Mouse (Mus musculus): ENCODE results near the gene Spats1. TPM values are rescaled to one million over a fixed set of nuclear protein-coding genes. Genes with fewer than 3 reads are reported as not detected.

Spats1 gene
- polyA plus RNA-seq, 1 experiment: 0.97 TPM

DNA sequence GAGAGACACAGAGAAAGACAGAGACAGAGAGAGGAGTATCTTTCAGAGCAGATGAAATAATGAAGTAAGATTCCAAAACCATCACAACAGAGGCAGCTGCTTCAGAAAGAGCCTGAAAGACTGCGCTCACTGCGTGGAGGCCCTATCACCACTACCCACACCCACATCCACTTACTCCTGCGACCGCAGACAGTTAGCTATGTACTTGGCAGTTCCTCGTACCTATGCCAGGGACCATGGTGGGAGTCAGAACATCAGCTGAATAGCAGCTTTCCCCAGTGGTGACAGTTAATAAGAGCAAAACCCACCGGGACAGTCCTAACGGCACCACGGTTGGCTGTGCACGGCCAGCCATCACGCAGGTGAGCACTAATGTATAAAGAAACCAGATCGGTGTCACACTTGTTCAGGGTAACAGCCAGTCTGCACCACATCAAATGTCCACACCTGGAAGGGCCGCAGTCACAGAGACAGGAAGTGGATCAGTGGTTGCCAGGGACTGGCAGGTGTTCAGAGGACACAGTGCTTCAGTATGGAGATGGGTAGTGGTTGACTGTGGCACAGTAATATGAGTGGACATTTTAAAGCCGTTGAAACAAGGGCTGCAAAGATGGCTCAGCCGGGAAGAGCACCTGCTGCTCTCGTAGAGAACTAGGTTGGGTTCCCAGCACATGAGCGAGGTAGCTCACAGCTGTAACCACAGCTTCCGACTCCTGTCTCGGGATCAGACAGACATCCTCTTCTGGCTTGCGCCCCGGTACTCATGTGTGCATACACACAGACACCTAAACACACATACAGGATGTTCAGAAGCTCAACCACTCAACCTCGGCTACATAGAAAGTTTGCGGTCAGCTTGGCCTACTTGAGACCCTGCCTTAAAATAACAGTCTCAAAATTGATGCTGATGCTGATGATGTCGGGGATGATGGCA is 13.4 kb upstream of the Spats1 start:
- TF ChIP-seq POLR2A (IDR thresholded peaks at IDR 0.05; ENCODE audit: borderline replicate concordance, extremely low read depth, insufficient read depth, insufficient read length, poor library complexity, severe bottlenecking) (no peak), CTCF (IDR thresholded peaks at IDR 0.05; ENCODE audit: borderline replicate concordance, extremely low read depth, insufficient read depth, insufficient read length) (no peak)

DNA sequence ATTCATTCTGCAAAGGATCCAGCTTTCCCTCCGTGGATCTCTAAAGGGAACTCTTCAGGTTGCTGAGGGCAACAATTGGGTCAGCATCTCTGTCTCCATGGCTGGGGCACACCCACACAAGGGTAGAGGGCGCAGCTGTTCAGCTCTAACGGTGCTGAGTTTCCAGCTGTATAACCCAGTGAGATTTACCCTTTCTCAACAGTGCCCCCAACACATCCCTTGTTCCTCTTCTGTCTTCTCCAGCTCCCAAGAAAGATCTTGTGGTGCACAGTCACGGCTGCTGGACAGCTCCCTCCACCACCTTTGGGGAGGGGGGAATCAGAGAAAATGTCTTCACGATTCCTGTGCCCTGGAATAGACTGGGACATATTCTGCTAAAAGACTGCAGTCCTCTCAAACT is 12.0 kb upstream of the Spats1 start:
- TF ChIP-seq CTCF (IDR thresholded peaks at IDR 0.05; ENCODE audit: borderline replicate concordance, extremely low read depth, insufficient read depth, insufficient read length): no peak
- no peak for TF ChIP-seq POLR2A (IDR thresholded peaks at IDR 0.05; ENCODE audit: borderline replicate concordance, extremely low read depth, insufficient read depth, insufficient read length, poor library complexity, severe bottlenecking)
- DNase-seq (ENCODE audit: low read depth): no peak

More for the DNA sequence above, 13.4 kb upstream of the Spats1 start:
- no peak for DNase-seq (ENCODE audit: low read depth)

DNA sequence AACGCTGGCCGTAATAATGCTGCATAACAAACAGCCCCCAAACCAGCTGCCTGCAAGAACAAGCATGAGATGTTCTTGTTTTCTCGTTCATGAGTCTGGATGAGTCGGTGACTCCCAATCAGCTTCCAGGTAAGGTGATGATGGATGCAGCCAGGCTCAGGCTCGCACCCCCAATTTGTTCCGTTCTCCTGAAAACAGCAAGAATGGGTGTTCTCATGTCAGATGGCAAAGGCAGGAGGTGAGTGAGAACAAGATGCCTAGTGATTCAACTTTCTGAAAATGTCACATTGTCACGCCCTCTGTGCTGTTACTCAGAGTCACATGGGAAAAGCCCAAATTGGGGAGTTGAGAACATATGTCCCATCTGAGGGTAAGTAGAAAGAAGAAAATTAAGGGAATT is 10.4 kb upstream of the Spats1 start:
- no peak for TF ChIP-seq POLR2A (IDR thresholded peaks at IDR 0.05; ENCODE audit: borderline replicate concordance, extremely low read depth, insufficient read depth, insufficient read length, poor library complexity, severe bottlenecking)
- TF ChIP-seq CTCF (IDR thresholded peaks at IDR 0.05; ENCODE audit: borderline replicate concordance, extremely low read depth, insufficient read depth, insufficient read length): no peak
- no peak for DNase-seq (ENCODE audit: low read depth)

DNA sequence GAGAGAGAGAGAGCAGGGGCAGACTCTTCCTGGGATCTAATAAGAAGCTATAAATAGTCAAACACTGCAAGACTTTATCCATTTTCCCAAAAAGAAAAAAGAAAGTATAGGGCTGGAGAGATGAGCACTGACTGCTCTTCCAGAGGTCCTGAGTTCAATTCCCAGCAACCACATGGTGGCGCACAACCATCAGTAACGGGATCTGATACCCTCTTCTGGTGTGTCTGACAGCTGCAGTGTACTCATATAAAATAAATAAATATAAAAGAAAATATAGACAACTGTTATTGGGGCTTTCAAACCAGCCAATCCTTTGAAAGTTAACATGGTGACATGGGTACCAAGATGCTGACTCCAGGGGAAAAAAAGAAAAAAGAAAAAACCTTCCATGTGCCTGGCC is 5.2 kb upstream of the Spats1 start:
- TF ChIP-seq CTCF (IDR thresholded peaks at IDR 0.05; ENCODE audit: borderline replicate concordance, extremely low read depth, insufficient read depth, insufficient read length) (no peak), POLR2A (IDR thresholded peaks at IDR 0.05; ENCODE audit: borderline replicate concordance, extremely low read depth, insufficient read depth, insufficient read length, poor library complexity, severe bottlenecking) (no peak)
- no peak for DNase-seq (ENCODE audit: low read depth)

DNA sequence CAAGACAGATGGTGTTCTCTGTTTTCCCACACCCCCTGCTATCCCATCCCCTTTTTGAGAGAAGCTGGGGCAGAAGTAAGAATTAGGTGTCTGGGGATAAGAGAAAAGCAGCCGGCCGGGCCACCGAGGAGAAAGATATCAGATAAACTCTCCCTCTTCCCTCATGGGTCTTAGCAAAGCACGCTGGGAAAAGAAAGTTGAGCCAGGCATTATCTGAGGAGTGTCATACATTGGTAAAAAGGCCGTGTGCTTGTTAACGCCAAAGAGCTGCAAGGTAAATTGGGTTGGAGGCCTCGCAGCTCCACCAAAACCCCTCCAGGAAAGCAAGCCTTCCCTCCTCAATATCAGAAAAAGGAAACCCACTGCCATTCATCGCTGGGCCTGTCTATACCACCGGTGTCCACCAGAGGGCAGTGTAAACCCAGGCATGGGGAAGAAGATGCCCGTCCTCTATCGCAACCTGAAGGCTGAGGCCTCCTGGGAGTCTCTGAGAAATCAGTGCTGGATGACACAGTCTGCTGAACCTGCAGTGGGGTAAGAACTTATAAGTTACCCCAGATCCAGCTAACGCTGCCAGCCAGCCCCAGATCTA is 3.1 kb upstream of the Spats1 start:
- DNase-seq (ENCODE audit: low read depth): peak; percentile 86

DNA sequence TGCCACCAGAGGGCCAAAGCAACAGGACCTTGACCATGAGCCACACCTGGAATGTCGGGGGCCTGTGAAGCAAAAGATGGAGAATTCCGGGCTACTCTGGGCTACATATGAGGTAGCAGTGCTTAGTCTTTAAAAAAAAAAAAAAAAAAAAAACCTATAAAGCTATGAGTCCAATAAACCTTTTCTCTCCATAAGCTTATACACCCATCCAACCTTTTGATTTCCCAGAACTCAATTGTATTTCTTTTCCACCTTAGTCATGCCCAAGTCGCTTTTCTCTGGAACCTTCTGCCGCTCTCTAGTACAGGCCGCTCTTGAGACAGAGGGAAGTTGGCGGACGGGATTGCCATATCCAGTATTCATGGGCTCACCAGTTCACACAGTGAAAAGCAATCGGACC is 1.1 kb downstream of the Spats1 start:
- no peak for DNase-seq (ENCODE audit: low read depth)
- TF ChIP-seq POLR2A (IDR thresholded peaks at IDR 0.05; ENCODE audit: borderline replicate concordance, extremely low read depth, insufficient read depth, insufficient read length, poor library complexity, severe bottlenecking) (no peak), CTCF (IDR thresholded peaks at IDR 0.05; ENCODE audit: borderline replicate concordance, extremely low read depth, insufficient read depth, insufficient read length) (no peak)

More for the DNA sequence above, 3.1 kb upstream of the Spats1 start:
- TF ChIP-seq POLR2A (IDR thresholded peaks at IDR 0.05; ENCODE audit: borderline replicate concordance, extremely low read depth, insufficient read depth, insufficient read length, poor library complexity, severe bottlenecking) (no peak), CTCF (IDR thresholded peaks at IDR 0.05; ENCODE audit: borderline replicate concordance, extremely low read depth, insufficient read depth, insufficient read length) (peak; percentile 99)

DNA sequence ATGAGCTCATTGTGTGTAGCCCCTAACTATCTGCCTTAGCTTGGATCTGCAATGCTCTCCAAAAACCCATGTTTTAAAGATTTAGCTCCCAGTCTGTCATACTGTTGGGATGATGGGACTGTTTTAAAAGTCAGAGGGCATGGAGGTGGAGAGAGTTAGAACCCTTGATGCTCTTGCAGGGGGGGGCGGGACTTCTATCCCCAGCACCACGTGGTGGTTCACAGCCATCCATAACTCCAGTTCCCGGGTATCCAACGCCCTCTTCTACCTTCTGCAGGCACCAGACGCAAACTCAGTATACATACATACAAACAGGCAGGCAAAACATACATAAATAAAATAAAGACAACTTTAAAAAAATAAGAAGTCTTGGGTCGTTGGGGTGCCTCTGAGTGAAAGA is 1.5 kb downstream of the Spats1 start:
- TF ChIP-seq POLR2A (IDR thresholded peaks at IDR 0.05; ENCODE audit: borderline replicate concordance, extremely low read depth, insufficient read depth, insufficient read length, poor library complexity, severe bottlenecking): no peak
- no peak for TF ChIP-seq CTCF (IDR thresholded peaks at IDR 0.05; ENCODE audit: borderline replicate concordance, extremely low read depth, insufficient read depth, insufficient read length)
- DNase-seq (ENCODE audit: low read depth): no peak

DNA sequence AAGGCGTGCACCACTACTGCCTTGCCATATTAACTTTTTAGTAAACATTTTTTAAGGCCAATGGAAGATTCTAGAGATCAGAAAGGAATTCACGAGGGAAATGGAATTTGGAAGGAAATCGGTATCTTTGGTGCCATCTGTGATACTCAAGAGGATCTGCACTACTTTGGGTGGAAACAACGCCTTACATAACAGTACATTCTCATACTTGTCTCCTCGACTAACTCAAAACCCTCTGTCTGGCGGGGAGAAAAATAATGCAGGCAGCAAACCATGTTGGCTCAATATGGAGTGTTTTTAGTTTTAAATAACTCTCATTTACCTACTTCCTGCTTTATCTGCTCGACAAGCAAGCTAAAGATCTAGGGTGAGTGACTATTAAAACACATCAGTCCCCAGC is 4.5 kb downstream of the Spats1 start:
- DNase-seq (ENCODE audit: low read depth): no peak
- TF ChIP-seq CTCF (IDR thresholded peaks at IDR 0.05; ENCODE audit: borderline replicate concordance, extremely low read depth, insufficient read depth, insufficient read length): no peak
- TF ChIP-seq POLR2A (IDR thresholded peaks at IDR 0.05; ENCODE audit: borderline replicate concordance, extremely low read depth, insufficient read depth, insufficient read length, poor library complexity, severe bottlenecking): no peak

DNA sequence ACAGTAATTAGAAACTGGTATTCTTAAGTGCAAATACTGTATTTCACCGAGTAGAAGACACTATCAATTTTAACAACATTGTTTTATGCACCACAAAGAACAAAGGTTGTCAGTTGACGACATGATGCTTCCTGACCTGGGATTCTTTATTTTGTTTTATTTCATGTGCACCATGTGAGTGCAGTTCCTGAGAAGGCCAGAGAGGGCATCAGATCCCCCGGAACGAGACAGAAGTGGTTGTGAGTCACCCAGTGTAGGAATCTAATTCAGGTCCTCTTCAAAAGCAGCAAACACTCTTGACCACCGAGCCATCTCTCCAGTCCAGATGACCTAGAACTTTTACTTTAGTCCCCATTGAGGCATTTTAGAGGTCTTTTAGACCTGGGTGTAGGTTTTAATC is 6.9 kb downstream of the Spats1 start:
- TF ChIP-seq POLR2A (IDR thresholded peaks at IDR 0.05; ENCODE audit: borderline replicate concordance, extremely low read depth, insufficient read depth, insufficient read length, poor library complexity, severe bottlenecking) (no peak), CTCF (IDR thresholded peaks at IDR 0.05; ENCODE audit: borderline replicate concordance, extremely low read depth, insufficient read depth, insufficient read length) (peak; percentile 13; the same call in 1 of the 2 replicates)
- DNase-seq (ENCODE audit: low read depth): no peak

DNA sequence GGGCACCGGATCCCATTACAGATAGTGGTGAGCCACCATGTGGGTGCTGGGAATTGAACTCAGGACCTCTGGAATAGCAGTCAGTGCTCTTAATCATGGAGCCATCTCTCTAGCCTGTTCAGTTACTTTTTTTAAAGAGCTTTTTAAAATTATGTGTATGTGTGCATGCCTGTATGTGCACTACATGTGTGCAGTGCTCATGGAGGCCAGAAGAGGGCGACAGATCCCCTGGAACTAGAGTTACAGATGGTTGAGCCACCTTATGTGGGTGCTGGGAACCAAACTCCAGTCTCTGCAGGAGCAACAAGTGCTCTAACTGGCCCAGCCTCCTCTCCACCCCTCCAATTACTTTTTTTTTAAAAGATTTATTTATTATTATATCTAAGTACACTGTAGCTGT is 8.5 kb downstream of the Spats1 start:
- DNase-seq (ENCODE audit: low read depth): no peak
- no peak for TF ChIP-seq CTCF (IDR thresholded peaks at IDR 0.05; ENCODE audit: borderline replicate concordance, extremely low read depth, insufficient read depth, insufficient read length)
- no peak for TF ChIP-seq POLR2A (IDR thresholded peaks at IDR 0.05; ENCODE audit: borderline replicate concordance, extremely low read depth, insufficient read depth, insufficient read length, poor library complexity, severe bottlenecking)

DNA sequence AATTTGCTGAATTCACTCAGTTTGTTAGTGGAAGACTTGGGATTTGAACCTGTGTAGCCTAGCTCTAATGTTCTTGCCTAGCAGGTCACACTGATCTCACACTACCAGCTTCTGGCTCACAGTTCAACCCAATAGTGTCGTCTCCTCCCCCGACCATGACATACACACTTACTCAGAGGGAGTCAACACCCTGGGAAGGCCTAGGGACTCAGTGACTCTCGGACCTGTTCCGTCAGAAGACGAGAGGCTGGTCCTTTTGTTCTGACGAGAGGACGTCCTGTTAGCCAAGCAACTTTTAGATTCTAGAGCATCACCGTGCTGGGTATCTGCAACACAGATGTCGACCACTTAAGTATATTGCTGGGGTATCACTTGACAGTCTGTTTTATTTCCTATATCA is 11.0 kb downstream of the Spats1 start:
- no peak for DNase-seq (ENCODE audit: low read depth)
- TF ChIP-seq CTCF (IDR thresholded peaks at IDR 0.05; ENCODE audit: borderline replicate concordance, extremely low read depth, insufficient read depth, insufficient read length) (no peak), POLR2A (IDR thresholded peaks at IDR 0.05; ENCODE audit: borderline replicate concordance, extremely low read depth, insufficient read depth, insufficient read length, poor library complexity, severe bottlenecking) (no peak)
